Mouse (Mus musculus): ENCODE measurements around the gene Cacna1c. TPM values are rescaled to one million over a fixed set of nuclear protein-coding genes. Genes with fewer than 3 reads are reported as not detected.

Cacna1c gene
- total RNA-seq, 2 experiments from 2014 or later: 201 to 225 TPM

DNA sequence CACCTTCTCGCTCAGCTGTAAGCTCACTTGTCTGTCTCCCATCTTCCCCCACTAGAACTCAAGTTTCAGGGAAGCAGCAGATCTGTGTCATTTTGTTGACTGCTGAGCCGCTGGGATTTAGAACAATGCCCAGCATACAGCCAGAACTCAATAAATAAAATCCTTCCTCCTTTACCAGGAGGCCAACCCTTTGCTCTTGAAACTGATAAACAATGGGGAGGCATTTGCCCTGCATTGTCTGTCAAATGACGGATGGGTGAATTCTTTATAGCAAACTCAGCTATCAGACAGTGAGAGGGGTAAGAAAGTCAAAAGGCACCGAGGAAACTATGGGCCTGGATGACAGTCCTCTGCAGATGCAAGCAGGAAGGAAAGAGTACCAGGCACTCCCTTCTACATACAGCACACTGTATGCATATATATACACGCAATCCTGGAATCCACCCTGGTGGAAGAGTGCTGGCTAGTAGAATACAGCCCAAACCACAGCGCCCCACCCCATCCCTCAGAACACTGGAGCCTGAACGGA is 187.5 kb downstream of the Cacna1c start:
- no peak for DNase-seq

DNA sequence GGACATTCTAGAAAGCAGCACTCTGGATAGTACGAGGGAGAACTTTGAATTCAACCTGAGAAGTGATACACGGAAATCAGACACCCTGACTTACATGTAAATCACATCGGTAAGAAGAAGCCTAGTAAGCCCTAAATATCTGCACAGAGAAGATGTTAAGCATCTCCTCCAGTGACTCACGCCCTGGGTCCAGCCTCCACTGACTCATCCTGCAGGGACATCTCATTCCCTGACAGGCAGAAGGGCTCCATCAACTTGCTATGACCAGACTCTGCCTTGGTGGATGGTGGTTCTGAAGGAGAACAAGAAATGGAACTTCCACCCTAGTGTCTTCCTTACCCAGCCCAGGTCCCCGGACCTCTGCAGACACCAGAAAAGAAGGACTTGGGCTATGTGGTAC is 191.6 kb downstream of the Cacna1c start:
- DNase-seq: no peak

DNA sequence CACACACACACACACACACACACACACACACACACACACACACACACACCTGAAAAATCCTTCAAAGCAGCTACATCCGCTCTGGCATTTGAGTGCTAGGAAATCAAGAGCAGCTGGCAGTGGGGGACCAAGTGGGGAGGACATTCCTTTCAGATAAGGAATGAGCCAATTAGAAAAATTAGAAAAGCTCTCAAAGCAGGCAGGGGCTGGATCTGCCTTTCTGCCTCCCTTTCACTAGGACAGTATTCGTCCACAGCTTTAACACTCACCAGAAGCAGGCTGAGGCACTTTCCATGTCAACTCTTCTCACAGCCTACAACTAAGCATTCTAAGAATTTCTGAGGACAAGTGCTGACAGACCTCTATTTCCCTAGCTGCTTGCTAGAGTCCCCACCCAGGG is 194.8 kb downstream of the Cacna1c start:
- DNase-seq: no peak

DNA sequence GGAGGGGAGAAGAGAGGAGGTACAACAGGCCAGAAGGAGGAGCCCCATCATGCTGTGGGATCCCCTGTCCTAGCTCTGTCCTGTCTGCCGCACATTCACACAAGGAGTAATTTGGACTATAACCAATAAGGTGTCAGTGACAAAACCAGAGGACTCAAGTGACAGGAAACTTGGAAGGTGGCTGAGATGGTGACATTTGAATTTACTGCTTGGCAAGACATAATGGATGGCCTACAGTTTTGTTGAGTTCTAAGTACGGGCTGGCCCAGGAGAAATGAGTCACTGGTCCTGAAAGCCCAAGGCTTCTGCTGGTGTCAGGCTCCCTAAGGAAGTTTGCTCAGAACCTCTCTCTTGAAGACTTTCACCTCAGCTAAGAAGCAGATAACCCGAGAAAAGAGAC is 196.0 kb downstream of the Cacna1c start:
- peak; percentile 26 to 35 for DNase-seq

DNA sequence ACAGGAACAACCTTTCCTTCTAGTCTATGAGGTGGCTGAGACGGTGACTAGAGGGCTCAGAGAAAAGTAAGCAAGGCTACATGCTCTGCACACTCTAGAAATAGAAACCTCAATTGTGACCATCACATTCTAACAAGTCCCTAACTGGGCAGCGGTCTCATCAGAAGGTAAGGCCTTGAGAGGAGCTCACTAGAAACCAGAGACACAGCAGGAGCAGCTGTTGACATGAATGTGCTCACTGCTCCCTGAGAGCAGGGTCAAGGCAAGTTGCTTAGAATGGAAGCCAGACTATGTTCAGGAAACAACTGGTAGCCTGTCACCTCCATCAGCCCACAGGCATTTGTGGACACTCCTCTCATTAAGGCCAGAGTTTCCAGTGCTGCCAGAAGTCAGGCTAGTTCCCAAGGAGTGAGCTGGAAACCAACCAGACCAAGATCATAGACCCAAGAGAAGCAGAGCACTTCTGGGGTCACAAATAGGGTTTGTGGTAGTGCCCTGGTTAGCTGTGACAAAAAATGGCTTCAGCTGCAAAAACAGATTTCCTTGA is 196.8 kb downstream of the Cacna1c start:
- DNase-seq: peak; percentile 25 to 33

DNA sequence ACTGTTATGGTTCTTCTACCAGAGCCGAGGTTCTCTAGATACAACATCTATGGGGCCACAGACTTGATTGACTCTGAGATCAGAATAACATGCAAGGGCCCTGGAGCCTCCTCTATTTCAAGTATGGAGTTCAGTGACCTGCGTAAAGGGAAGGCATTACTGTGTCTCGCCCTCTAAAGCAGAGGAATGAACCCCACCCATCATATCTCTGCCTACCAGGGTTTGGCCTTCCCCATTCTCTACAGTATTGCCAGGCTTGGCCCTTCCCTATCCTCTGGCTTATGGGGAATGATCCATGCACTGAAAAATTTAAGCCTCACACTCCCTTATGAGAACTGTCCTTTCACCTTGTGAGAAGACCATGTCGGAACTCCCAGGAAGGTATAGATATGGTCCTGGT is 198.8 kb downstream of the Cacna1c start:
- DNase-seq: no peak

DNA sequence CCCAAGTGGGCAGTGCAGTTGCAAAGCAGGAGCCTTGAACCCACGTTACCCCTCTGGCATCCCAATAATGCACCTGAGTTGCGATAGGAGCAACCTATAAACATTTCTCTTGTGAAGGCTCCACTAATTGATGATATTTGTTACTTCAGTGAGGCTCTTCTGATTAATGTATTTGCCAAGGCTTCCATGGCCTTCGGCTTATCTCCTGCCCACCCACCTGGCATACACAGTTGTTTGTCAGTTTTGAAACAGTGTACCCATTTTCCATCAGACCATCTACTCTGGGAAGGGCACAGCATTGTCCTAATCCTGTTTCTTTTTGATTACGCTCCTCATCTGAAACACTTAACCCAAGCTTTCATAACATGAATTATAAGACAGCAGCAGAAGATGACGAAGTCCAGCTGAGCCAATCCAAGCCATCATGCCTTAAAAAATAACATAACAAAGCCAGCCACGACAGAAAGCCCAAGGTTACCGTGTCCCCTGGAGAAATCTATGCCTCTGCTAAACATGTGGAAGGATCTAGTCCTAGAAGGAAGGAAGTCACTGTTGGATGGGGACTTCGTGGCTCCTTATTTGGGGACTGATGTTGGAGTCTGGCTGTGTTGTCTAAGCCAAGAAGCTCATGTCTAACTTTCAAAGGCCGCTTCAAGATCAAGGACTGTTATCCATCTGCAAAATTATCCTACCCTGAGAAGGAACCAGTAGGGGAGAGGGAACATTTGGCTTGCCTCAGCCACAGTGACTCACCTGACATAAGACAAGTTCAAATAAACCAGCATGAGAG is 201.8 kb downstream of the Cacna1c start:
- DNase-seq: no peak

DNA sequence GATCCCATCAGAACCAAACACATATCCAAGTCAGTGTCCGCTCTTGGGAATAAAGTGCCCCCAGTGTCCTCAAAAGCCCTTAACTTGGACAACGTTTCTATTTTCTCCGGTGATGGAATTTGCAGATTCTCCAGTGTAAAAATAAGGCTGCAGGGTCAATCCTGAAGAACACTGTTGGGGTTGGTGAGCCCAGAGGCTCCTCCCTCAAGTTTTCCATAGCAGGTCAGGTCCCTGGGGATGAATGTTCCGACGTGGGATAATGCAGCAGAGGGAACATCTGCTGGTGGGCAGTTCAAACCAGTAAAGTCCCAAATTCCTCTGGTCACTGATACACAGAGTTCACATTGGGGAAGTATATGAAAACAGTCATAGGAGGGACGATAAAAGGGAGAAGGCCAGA is 203.8 kb downstream of the Cacna1c start:
- DNase-seq: peak; percentile 43 to 74

DNA sequence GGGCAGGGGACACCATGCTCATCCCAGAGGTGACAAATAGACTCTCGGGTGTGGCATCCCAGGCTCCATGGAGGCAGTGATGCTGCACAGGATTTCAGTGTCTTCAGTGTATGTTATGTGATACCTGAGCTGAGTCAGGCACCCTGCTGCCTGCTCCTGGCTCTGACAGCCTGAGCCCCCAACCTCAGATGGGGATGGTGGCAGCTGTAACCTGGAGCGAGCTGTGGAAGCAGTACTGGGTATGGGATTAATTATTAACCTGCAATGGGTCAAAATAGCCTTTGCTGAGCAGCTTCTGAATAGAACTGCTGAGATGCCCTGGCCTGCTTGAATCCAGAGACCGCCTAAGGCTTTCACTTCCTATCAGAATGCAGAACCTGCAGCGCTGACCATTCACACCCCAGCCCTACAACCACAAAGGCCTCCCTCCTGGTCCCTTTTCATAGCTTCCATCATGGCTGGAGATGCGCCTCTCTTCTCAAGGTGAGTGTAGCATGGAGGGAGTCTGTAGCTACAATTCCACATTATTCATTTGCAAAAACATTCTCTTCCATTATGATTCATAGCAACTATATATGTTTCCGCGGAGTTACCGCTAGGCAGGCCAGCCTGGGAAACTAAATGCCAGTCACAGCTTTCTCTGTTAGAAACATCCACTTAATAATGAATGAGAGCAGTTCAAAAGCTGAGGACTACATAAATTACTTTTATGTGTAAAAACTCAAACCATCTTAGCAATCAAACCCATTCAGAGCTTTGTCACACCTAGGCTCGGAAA is 206.0 kb downstream of the Cacna1c start:
- DNase-seq: no peak

DNA sequence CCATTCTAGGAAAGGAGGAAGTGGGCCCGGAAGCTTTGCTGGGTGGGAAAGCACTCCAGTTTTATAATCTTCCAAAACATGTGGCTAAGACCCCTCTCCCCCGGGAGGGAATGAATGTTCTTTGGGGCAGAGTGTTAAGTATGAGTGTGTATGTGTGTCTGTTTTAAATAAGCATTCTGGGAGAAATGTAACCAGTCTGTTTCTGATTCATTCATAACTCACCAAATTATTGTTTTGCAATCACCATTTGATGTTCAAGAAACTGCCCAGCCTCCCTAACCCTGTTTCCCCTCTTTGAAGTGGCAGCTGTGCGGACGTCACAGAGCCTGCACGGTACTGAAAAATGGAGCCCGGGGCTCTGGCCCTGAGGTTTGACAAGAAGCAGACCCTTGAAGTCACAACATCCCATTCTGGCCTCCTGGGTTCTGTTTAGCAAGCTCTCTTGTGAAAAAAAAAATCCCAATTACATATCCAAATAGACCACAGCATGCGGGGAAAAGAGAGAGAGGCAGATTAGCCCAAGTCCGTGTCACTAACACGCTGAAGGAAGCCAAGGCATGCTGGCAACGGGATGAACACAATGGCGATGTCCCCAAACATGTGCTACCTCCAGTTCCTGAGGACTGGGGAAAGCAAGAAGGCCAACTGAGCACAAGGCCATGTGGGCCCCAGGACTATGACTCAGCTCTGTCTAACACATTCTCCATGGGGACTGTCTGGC is 211.9 kb downstream of the Cacna1c start:
- peak in 1 of 2 experiments; percentile 25 for DNase-seq

DNA sequence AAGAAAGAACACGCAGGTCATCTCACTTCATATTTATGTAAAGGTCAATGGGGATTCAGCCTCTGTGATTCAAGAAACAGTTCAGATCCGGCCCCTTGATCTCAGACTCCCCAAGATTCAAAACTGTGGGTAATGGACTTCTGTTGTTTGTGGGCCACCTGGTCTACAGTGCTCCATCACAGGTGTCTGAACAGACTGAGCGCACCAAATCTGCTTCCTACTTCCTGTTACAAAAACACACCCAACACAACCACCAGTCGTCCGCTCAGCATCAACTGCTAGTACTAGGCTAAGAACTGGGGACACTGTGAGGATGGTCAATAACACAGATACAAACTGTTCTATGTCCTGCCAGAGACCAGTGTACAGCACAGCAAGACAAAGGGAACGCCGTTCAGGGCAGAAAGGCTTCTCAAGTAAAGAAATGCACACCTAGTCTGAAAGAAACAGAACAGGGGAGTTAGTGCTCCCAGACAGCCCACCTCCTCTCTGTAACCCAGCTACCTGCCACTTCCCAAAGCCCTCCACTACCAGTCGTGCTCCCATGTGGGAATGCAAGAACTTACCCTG is 212.7 kb downstream of the Cacna1c start:
- no peak for DNase-seq

DNA sequence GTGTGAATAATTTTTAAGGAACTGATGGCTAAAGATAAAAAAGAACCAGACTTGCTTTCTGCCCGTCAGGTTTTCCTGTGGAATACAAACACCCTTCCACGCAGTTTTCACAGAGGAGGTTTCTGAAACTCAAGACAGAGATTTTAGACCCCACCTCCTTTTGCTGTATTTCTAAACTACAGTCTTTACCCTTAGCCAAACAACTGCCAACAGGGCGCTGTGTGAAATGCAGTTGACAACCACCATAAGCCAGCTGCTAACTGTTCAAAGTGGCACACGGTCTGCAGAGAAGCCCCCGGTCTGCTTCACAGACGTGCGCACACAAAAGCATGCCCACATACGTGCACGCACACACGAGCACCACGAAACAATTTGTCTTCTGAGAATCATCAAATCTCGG is 216.0 kb downstream of the Cacna1c start:
- no peak for DNase-seq

DNA sequence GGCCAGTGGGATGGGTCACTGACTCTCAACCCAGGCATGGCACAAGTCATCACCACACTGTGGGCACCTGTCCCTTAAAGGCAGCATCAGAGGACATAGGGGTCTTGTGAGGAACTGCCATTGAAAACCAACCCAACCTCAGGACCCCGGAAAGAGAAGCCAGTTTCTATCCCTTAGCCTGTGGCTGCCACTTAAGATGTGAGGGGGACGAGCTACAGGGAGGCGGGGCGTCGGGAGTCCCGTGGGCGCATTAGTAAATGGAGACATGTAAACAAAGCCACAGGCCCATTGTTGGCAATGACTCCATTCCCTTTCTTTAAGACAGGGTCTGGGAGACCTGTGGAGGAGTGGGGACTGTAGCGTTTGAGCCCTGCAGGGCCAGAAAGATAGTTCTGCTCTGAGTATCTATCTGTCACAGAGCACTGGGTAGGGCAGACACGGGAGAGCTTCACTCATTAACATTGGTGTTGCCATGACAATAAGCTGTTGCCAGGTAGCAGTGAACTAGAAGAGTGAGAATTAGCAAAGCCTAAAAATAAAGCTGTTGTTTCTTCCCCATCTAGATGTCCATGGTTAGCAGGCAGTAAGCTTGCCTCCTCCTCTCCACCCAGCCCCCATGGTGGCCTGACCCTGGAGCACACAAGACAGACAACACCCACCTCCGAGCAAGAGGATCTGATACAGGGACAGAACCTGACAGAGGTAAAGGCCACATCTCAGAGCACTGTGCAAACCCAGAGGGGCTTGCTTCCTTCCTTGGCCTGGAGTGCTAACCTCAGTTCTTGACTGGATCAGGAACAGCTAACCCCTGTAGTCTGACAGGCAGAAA is 218.6 kb downstream of the Cacna1c start:
- no peak for DNase-seq

DNA sequence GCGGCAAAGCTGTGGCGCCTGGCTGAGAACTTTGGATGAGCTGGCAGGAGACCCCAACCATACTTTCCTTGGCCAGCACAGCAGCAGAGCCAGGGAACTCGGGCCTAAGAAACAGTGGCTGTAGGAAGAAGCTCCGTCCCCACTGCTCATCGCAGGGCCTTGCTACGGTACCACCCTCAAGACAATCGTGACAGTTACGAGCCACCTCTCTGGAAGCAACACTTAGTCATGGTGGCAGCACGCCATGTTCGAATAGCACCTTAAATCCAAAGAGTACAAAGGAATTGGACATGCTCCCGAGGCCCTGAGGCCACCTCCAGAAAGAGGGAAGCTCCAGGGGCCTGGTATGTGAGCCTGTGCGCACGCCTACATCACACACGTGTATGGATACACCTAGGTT is 219.6 kb downstream of the Cacna1c start:
- DNase-seq: no peak

DNA sequence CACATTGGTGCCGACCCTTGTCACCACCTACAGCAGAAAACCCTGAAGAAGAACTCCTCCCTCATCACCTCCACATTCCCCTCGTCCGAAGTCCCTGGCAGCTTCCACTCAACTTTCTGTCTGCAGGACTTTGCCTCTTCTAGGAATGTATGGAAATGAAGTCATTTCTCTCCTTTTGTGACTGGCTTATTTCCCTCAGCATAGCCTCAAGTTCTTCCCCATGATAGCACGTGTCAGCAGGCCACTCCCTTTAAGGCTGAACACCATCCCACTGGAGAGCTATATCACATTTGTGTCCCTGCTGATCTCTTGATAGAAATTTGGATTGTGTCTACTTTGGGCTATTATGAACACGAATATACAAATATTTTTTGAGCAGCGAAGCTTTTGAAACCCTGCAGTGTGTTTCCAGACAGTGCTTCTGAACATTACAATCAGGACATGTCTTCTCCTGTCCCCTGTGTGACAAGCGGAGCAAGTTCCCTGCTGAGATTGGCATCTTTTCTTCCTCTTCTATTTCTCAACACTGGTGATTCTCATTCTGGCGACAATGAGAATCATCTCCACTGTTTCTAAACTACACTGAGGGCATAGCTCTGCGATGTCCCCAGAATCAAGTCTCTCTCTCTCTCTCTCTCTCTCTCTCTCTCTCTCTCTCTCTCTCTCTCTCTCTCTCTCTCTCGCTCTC is 224.2 kb downstream of the Cacna1c start:
- DNase-seq: no peak

DNA sequence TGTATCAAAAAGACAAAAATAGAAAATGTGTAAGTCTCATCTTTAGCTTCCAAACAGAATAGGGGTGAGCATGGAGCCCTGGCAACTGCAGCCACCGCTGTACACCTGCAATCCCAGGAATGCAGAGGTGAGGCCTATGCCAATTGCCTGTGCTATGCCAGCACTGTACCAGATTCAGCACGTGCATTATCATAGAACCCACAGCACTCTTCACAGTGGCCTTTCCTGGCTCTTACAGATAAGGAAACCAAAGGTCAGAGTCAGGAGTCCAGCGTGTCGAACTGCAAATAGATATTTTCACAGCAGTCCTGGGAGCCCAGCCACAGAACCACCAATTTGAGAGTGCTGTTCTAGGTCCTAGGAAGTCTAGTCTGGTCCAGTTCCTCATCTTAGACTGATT is 227.4 kb downstream of the Cacna1c start:
- no peak for DNase-seq

DNA sequence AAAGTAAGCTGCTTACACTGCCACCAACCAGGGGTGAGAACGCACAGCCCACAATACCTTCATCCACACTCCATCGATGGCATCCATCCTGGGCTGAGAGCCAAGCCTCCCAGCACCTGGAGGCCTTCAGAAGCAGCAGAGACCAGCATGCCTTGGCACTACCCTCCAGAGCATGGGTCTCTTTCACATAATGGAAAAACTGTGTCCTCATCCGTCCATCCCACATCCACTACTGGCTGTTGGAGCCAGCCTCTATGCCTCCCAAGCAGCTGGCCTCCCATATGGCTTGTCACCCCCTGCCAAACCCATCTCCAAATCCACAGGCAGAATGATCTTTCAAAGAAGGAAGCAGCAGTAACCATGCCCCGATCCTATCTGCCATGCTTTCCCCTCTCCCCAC is 229.3 kb downstream of the Cacna1c start:
- DNase-seq: no peak

DNA sequence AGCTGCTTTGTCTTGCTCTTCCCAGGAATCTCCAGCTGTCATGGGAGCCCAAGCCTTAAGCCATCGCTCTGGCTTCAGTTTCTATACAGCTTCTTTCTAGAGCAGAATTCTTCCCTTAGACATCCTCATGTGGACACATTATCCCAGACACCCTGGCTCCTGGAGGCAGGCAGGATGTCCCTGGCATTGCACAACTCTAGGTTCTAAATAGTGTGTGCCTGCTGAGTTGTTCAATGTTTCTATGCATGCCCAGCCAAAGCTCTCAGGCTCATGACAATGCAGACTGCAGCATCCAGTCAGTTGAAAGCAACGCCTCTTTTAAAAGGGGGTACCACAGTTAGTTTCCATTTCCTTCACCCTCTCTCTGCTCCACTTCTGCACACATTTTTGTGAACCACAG is 230.6 kb downstream of the Cacna1c start:
- no peak for DNase-seq

DNA sequence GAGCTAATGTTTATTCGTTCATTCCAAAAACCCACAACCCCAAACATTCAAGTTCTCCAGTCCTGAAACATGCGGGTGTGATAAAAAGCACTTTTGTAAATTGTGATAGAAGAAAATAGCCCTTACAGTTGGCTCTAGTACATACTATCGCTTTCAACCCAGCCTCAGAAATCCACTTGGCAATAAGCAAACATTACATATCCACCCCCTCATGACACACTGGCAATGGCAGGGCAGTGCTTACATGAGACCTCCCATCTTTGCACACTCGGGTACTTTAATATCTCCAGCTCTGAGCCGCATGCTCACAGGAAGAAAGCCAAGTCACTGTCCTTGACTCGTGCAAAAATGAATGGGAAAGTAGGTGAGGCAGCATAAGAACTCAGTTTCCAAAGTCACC is 232.4 kb downstream of the Cacna1c start:
- DNase-seq: no peak

DNA sequence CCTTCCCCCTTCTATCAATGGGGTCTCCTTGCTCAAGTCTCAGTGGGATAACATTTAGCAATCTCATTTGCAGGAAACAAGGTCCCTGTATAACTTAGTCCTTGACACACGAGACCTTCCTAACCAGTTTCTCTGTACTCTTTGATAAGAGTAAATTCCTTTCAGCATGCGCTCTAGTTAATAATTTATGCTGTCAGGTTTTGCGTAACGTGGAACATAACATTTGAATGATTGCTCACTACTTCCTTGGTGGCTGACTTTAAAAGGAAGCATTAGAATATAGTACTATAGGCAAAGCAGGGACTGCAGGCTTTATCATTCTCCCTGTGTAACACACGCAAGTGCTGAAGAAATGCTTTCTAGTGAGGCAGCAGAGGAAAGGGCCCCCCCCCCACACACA is 232.9 kb downstream of the Cacna1c start:
- DNase-seq: no peak

DNA sequence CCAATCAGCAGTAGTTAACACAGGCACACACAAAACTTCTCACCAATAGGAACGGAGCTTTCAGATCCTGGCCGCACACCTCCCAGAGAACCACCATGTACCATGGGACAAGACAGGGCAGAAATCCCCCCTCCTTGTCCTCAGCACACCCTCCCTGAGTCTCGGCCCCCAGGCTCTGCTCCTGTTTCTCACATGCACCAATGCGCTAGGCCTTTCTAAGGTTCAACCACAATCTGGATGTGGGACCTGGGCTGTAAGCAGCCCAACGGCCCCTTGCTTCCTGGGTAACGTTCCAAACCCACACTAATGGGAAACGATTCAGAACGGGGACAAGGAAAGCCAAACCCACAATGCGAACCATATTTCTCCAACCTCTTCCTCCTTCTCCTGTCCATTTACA is 237.7 kb downstream of the Cacna1c start:
- DNase-seq: no peak
